Mouse (Mus musculus) layer of hippocampus, postnatal 25 days (tissue): Measurements from ENCODE around the gene Ptger3. TPM values are rescaled to one million over a fixed set of nuclear protein-coding genes. Genes with fewer than 3 reads are reported as not detected.

Experiments used
- DNase-seq, 2 experiments: peaks; one replicate each; pipeline ENCODE4 v3.0.0; 2022; ENCODE audit warnings: mixed read lengths in 2 of 2, low spot score in 1 of 2; ENCODE audit errors: extremely low spot score in 1 of 2
- total RNA-seq, 2 experiments: library from RNA; stranded (reverse); gene quantifications; 2 replicates each; pipeline ENCODE4 v1.2.3; 2021

Ptger3 gene
- total RNA-seq, result 1 to 10 TPM; 1.7 to 2.2 TPM

DNA sequence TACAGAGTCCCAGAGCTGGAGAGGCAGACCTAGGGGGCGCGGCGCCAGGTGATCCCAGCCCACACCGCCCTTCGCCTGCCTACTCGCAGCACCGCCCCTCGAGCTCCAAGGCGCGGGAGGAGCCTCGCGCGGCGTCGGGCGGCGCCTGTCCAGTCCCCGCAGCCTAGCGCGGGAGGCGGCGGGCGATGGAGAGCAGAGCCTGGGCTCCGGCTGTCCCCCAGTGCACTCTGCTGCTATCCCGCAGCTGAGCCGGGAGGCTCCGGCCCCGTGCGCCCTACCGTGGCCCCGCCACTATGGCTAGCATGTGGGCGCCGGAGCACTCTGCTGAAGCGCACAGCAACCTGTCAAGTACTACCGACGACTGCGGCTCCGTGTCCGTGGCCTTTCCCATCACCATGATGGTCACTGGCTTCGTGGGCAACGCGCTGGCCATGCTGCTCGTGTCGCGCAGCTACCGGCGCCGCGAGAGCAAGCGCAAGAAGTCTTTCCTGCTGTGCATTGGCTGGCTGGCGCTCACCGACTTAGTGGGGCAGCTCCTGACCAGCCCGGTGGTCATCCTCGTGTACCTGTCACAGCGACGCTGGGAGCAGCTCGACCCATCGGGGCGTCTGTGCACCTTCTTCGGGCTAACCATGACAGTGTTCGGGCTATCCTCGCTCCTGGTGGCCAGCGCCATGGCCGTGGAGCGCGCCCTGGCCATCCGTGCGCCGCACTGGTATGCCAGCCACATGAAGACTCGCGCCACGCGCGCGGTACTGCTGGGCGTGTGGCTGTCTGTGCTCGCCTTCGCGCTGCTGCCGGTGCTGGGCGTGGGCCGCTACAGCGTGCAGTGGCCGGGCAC, at the start of gene Ptger3:
Gene Ptger3 (plus strand): TSS at position 168 of the 841 bp plus-strand sequence.
- DNase-seq, result no peak

DNA sequence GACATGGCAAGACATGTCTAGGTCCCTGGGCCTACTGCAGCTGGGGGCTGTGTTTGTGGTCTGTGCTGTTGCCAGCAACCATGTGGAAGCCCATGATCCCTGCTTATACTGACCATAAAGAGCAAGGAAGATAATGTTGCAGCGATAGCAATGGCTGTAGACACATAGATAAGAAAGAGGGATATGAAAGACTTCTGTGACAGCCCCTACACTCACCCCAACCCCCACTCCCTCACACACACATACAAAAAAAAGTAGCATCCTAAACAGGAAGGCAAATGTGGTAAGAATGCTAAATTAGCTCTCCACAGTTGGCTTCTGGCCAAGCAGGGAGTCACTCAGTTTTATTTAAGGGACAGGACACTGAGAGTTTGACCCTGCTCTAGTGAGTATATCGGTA, 48.7 kb upstream of the Ptger3 start:
- DNase-seq, result no peak

DNA sequence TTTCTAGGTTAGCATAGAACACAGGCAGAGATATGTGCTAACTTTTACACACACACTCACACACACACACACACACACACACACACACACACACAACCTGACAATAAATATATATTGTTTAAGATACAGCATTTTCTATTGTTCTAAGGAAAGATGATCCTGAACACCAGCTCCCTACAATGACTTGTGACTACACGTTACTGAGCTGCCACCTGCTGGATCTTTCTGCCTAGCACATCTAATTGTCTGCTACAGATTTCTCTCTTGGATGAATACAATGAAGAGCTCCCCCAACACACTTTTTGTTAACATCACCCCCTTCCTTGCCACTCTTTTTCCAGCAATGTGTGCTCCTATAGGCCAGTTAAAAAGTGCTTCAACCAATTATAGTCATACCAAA, 46.3 kb upstream of the Ptger3 start:
- peak; percentile 19 to 70 for DNase-seq

DNA sequence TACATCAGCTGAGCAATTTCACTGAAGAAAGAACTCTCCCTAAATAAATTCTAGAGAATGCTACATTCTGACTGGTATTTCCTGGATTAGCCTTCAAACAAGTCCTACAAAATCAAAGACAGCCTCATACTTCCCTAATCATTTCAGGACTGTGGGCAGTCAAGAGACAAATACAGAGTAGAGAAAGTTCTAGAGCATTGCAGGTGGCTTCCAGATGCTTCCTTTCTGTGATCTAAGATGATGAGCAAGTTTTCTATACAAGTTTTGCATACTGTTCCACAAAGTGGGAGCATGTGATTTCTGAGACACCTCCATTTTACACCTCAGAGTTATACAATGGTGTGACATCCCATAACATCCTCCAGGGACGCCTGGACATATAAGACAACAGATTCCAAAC, 42.9 kb upstream of the Ptger3 start:
- no peak for DNase-seq

DNA sequence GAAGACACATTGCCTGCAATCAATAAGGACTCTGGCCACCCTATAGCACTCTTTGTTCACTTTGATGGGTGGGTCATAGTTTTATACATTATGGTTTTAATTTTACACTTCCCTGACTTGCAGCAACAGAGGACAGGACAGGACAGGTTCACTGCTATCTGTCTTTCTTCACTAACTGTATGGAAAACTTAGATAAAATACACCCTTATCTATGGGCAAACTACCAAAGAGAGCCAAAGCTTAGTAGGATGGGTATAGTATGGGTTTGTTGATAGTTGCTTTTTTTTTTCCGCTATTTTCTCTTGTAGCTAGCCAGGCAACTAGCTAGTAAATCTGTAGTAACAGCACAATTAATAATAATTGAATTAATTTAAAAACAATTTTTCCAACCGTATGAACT, 35.1 kb upstream of the Ptger3 start:
- no peak for DNase-seq

DNA sequence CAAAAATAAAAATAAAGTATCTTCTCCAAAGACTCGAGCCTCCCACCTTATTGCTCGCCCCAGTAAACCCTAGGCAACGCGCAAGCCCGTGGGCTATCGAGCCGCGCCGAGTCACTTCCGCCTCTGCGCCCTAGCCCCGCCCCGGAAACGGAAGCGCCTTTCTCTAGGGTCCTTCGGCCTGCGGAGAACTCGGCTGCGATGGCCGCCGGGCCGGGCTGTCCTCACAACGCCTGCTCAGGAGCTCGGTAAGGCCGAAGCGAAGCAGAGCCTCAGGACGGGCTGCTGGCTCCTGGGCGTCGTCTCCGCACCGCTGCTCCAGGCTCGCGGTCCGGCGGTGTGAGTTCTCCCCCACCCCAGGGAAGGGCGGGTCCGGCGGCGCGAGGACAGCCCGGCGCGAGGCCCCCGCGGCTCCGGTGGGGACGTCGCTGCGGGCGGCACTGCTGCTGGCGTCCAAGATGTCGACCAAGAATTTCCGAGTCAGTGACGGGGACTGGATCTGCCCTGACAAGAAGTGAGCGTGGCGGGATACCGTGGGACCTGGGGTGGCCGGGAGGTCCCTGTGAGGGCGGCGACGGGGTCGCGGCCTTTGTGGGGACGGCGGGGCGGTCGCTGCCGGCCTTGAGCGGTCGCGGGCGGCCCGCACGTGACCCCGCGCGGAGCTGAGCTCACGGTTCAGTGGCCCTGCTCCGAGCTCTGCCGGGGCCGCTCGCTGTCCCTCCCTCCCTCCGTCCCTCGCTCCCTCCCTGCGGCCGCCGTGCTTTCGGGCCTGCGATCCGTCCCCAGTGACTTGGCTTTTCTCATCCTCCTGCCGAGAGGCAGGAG, 32.5 kb upstream of the Ptger3 start, which contains the start of gene Zranb2:
Gene Zranb2 (plus strand): TSS at position 197 of the 822 bp plus-strand sequence.
- peak; percentile 94 to 95 for DNase-seq

DNA sequence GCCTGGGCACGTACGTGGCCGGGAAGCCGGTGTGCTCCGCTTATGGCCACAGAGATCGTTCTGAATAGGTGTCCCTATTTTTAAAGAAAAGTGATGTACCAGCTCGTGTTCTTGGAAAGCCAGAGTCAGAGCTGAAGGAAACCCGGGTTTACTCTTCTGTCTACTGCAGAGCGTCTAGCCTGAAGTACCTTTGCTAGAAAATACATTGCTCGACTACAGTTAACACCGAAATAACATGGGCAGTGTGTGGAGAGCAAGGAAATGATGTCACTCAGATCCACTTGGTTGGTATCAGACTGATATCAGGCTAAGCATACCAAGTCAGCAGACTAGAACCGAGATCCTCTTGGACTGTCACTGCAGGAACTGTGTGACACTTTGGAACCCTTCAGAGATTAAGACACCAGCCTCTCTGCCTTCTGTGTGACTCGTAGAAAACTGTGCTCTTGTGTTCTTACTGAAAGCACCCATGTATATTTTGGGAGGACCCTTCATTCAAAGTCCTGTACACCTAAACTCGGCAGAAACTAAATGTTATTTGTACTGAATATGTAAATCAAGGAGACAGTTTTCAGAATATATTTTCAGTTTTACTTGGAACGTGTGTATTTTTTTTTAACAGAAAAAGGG, 31.8 kb upstream of the Ptger3 start:
- DNase-seq, result peak in 1 of 2 experiments; percentile 4

DNA sequence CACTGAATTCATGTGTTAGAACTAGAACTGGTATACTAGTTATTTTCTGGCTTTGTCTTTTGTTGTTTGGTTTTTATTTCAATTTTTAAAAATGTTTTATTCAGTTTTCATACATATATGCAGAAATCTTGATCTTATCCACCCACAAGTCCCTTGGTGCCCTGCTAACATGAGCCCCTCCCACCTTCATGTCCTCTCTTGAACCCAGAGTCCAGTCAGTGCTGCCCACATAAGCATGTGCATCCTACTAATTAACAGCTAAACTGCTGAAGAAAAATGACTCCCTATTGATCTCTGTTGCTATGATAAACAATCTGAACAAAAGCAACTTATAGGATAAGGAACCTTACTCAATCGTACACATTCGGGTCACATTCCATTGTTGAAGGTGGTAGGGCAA, 17.4 kb upstream of the Ptger3 start:
- no peak for DNase-seq

DNA sequence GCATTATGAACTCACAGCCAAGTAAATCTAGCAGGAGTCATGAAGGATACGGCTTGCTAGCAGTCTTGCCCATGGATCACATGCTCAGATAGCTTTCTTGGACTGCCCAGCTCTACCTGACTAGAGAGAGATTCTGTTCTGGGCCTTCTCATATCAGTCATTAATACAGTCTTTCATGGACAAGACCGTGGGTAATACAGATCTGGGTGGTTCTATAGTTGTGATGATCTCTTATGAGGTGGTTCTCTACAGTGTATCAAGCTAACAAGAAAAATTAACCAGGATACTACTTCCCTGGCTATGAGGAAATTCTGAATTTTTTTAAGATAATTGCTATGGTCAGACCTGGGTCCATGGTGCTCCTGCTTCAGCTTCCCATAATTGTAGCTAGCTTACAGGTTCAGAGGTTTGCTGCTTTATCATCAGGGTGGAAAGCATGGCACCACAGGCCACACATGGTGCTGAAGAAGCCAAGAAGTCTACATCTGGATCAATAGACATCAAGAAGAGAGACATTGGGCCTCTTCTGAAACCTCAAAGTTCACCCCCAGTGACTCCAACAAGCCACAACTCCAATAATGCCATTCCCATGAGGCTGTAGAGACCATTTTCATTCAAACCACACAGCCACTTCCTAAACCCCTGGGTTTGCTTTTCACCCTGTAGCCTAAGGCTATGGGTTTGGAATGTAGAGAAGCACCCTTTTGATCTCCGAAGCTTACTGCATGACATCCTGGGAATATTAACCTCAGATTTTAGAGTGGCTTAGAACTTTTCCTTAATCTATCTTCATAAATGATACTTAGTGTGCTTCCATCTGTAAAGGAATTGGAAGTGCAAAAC, 16.7 kb upstream of the Ptger3 start:
- DNase-seq, result no peak

DNA sequence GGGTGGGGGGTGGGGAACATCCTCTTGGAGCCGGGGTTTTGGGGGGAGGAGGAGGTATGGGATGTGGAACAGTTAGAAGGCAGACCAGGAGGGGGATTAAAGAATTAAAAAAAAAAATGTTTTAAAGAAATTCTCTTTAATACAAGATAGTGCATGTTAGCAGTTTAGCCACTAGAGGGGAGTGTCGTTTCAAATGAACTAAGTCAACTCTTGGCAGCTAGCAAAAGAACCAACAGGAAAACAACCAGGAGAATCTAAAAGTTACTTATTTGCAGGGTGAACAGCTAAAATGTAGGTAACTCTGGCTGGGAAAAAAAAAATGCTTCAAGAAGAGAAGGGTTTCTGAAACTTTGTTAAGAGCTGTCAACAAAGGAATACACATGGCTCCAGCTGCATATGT, 1.5 kb upstream of the Ptger3 start:
- DNase-seq, result no peak

DNA sequence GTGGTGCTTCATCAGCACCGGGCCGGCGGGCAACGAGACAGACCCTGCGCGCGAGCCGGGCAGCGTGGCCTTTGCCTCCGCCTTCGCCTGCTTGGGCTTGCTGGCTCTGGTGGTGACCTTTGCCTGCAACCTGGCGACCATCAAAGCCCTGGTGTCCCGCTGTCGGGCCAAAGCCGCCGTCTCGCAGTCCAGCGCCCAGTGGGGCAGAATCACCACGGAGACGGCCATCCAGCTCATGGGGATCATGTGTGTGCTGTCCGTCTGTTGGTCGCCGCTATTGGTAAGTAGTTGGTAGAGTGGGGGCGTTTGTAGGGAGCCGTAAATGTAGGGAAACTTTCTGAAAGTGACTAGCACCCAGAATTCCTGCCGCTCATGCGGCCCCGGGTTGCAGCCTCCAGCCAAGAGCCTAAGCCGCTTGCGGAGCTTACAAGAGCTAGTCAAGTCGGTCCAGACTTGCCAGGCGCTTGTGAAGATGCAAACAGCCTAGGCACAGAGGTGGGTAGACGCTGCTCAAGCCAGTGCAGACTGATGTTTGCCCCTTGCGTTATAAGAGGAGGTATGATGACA, 957 bp downstream of the Ptger3 start:
- DNase-seq, result no peak

DNA sequence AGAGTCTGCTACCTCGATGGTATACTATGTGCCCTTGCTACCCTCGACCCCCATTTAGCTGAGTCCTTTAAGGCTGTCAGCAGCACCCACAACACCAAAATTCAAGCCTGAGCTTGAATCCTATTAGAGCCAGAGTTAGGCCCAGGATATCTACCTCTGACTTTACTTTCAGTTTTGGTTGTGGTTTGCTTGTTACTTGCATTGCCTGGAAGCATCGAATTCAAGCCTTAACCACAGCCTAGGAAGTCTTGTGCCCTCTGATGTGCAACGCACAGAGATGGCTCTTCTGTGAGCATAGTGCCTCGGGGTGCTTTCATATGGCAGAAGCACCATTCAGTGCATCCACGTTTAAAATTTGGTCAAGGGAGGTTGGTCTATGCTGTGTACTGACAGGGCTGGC, 5.3 kb downstream of the Ptger3 start:
- DNase-seq, result no peak

DNA sequence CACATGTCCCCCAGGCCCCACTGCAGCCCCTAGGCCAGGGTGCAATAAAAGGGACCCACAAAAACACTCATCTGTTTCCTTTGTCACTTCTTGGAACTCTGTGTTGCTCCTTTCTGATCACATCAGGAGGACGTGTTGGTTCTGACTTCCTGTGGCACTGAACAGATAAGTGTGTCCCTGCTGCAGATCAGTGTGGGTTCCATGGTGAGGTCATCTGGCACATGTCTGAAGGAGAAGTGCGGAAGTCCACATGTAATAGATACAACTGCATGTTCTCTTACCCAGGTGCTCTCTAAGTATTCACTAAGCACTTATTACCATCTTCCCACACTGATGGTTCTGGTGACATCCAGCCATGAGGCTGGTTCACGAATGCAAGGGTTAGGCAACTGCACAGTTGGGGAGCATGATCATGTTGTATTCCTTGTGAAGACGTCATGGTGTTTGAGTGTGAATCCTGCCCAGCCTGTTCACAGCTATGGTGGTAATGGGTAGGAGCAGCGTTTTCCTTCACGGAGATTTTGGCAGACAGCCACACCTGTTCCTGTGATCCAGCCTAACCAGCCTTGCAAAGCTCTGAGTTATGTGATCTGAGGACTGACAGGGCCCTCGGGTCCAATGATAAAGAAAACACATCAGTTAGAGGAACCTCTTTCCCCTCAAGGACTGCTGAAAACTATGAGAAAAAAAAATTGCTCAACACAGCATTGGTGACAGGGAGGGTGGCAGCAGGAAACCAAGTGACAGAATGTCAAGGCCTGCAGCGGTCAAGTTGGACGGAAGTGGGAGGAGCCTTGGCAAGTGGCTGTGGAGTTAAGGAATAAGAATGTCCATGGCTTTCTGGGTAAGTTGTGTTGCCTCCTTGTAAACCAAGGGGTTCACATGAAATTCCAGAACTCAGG, 9.0 kb downstream of the Ptger3 start:
- no peak for DNase-seq

DNA sequence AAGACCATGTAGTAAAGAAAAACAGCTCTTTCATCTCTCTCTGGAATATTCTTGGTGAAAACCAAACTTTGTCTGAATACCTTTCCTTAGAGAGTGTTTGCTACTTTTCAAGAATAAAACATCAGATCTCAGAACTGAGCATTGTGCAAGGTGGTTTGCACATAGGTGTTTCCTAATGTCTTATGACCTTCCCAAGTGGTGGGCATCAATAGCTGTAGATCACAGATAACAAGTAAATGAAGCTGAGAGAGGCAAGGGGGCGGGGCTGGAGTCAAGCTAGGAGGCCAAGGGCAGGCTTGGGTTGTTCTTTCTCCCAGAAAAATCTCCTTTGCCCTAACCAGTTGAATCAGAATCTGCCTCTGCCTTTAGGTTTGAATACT, 9.6 kb downstream of the Ptger3 start:
- DNase-seq, result no peak

DNA sequence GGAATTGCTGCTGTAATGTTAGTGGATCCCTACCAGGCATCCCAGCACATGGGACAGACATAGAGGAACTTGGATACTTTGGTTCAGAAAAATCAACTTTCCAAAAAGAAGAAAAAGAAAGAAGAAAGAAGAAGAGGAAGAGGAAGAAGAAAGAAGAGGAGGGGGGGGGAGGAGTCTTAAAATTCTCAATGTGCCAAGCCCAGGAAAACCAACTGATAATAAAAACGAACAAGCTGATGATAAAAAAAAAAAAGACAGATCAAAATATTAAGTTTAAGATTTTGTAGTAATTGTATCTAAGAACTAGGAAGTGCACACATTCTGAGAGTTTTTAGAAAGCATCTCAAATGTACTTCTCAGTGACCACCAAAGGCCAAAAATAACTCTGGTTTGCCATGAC, 10.2 kb downstream of the Ptger3 start:
- no peak for DNase-seq

DNA sequence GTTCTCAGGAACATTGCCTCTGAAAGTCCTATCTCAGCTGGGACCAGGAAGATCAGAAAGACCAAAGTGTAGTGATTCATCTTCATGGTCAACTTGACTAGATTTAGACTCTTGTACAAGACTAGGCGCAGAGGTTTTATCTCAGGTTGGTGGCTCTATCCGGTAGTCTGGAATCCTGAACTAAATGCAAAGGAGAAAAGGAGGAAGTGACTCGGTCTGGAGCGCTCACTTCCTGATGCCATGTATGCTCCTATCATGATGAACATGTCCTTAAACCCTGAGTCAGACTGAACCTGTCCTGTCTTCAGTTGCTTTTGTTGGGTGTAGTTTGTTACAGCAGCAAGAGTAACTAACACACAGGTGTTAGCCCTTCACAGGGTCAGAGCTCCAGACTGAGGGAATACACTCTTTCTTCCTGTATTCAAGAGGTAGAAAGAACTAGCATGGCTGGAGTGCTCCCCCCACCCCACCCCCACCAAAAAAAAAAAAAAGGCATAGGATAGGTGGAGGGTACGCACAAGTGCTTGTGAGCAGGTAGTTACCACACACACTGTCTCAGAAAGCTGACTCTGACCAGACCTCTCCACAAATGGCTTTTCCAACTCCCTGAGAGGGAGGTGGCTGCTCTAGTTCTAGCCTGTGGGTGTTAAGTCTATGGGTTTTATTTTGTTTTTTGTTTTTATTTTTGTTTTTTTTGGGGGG, 11.9 kb downstream of the Ptger3 start:
- DNase-seq, result no peak

DNA sequence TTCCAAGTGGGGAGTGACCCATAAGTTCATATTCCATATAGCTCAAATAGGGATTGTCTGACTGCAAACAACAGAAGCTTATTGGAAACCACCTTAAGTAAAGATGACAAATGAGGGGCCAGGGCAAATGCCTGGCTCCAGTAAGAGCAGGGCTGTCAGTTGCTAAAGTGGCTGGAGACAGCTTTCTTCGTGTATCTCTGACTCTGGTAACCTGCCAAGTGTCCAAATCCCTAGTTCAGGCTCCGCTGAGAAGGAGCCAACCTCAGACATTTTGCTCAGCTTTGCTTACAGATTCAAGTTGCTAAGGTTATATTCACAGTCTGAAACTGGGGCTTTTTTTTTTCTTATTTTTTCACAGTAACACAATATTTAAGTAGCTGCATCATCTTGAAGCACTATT, 12.7 kb downstream of the Ptger3 start:
- no peak for DNase-seq

DNA sequence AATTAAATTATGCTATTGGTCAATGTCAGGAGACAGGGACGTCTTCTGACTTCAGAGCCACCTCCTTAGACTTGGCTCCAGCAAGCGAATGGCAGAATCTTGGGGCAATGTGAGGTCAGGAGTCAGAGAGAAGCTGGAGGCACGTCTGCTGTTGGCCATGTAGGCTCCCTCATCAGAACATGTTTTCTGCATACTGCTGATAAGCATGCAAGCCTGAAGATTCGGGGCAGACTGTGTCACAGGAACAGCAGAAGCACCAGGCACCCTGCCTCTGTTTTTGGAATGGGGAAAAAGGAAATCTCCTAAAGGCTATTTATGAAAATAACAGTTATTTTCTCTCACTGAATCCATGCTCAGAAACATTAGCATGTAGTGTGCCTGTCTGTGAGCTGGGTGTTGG, 13.6 kb downstream of the Ptger3 start:
- DNase-seq, result no peak
